In the genomic region with DNA sequence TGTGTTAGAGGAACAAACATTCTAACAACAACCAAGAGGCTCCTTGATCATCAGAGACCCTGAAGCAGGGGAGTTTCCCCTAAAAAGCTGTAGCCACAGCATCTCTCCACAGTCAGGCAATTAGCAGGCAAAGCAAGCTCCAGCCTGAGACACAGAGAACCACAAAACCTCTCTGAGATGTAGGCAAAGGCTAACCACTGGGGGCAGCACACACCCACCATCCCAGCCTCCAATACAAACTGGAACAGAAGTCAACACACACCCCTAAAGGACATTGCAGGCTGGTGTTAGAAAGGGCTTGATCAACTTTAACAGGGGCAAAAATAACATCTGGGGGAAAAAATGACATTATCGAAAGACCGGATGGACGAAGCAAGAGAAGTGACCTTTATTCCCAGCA, we compare ENCODE assay signal across 9 mouse cellular contexts. TPM values are rescaled to one million over a fixed set of nuclear protein-coding genes. Genes with fewer than 3 reads are reported as not detected.
DNase-seq lines count a peak whose midpoint lies in the region; ATAC-seq lines count a peak whose summit lies in the region.
"Had no signal": no experiment of that assay in that cellular context is flagged by ENCODE, and none has a peak within 500 bp of the region (broad histone marks: within the 10 kb centered on the region; RNA-seq: fewer than 3 reads in every experiment).

No protein-coding gene starts in this region.

- H3K27ac ChIP-seq in forebrain, embryonic 16.5 days (ENCODE audit: low read length), result no peak overlapping the region
- H3K27ac ChIP-seq: hindbrain, embryonic 15.5 days had no signal

- H3K9me3 ChIP-seq in forebrain, embryonic 16.5 days (ENCODE audit: control insufficient read depth, low read length), result no peaks in the 10 kb centered on the region
- H3K9me3 ChIP-seq: hindbrain, embryonic 15.5 days had no signal

- peaks cover 10% of the 10 kb centered on the region for H3K4me1 ChIP-seq in forebrain, embryonic 16.5 days (replicated peaks; ENCODE audit: control insufficient read depth, insufficient read depth, low read length)

- ATAC-seq in forebrain, embryonic 16.5 days, result peak; percentile 59; the same call in 1 of the 2 replicates
- peak; percentile 53 for ATAC-seq in megakaryocyte, adult 5-6 weeks (ENCODE audit: poor library complexity, severe bottlenecking)

- no peaks in the 10 kb centered on the region for H3K27me3 ChIP-seq in forebrain, embryonic 16.5 days (replicated peaks; ENCODE audit: control insufficient read depth, insufficient read depth, low read length)
- H3K27me3 ChIP-seq: hindbrain, embryonic 15.5 days had no signal

- no peak overlapping the region for H3K4me2 ChIP-seq in forebrain, embryonic 16.5 days (ENCODE audit: low read length)
- H3K4me2 ChIP-seq: hindbrain, embryonic 15.5 days had no signal

- DNase-seq in cerebellum, postnatal 25 days, result peak; percentile 30 to 54
- no peak for DNase-seq in cerebellum, adult 9-10 months
- DNase-seq in right cerebral cortex, postnatal 14 days, result peak; percentile 35
- DNase-seq in right cerebral cortex, postnatal 36 days (ENCODE audit: low spot score in 2 of 2), result no peak
- DNase-seq in thymus, postnatal 4 days, result peak; percentile 65
- DNase-seq in T-cell, adult 2 months (ENCODE audit: low spot score), result no peak

- no peaks in the 10 kb centered on the region for H3K36me3 ChIP-seq in forebrain, embryonic 16.5 days (ENCODE audit: control insufficient read depth, insufficient read depth)
- H3K36me3 ChIP-seq: hindbrain, embryonic 15.5 days had no signal

- 65% methylated on average over 3 of the region's 3 CpGs for WGBS in forebrain, embryonic 16.5 days

- H3K4me3 ChIP-seq in forebrain, embryonic 16.5 days (replicated peaks; ENCODE audit: low read length), result no peak overlapping the region
- H3K4me3 ChIP-seq: hindbrain, embryonic 15.5 days had no signal

- H3K9ac ChIP-seq in forebrain, embryonic 16.5 days (replicated peaks; ENCODE audit: low read depth, low read length), result no peak overlapping the region
- H3K9ac ChIP-seq: hindbrain, embryonic 15.5 days had no signal

RNA-seq across cellular contexts. Expression of a gene that starts 20.1 kb away (rescaled TPM):
- 47.6 and 54.3 TPM in 2 replicates for polyA plus RNA-seq in forebrain, embryonic 16.5 days (2015; fragmentation: Nextera tagmentation; extraction: Ambion mirVana)
- 33.8 and 33.9 TPM in 2 replicates for total RNA-seq in megakaryocyte, adult 5-6 weeks (2015)
- total RNA-seq in megakaryocyte, adult 5-6 weeks (2017), result 67.8 and 72.4 TPM in 2 replicates

RNA-seq across cellular contexts. Expression of a gene that starts 41.5 kb away (rescaled TPM):
- 16.8 and 19.4 TPM in 2 replicates for polyA plus RNA-seq in forebrain, embryonic 16.5 days (2015; fragmentation: Nextera tagmentation; extraction: Ambion mirVana)
- total RNA-seq in megakaryocyte, adult 5-6 weeks (2015), result 24.9 and 25.0 TPM in 2 replicates
- 14.6 and 19.3 TPM in 2 replicates for total RNA-seq in megakaryocyte, adult 5-6 weeks (2017)

Comparison
In these comparisons a context has a peak if more than half of its experiments do, and no peak if none do; other contexts are left out.
1. DNase-seq: peak in cerebellum, postnatal 25 days (2 of 2), right cerebral cortex, postnatal 14 days (single experiment) and thymus, postnatal 4 days (single experiment); none in cerebellum, adult 9-10 months (single experiment), right cerebral cortex, postnatal 36 days (0 of 2) and T-cell, adult 2 months (single experiment).